Mouse (Mus musculus) layer of hippocampus, adult 18-20 months (tissue): ENCODE results near the gene Nvl. TPM values are rescaled to one million over a fixed set of nuclear protein-coding genes. Genes with fewer than 3 reads are reported as not detected.
A peak's percentile ranks its signal among the peaks of the same experiment; 100 is the strongest.

Experiments
- DNase-seq, 2 experiments: peaks; one replicate each; pipeline ENCODE4 v3.0.0; 2022; ENCODE audit warnings: low spot score in 2 of 2
- total RNA-seq, 2 experiments: library from RNA; stranded (reverse); gene quantifications; 2 replicates each; pipeline ENCODE4 v1.2.3; 2021

The Nvl gene
- total RNA-seq, 2 experiments from 2014 or later: 29.2 to 30.2 TPM

- peak in 1 of 2 experiments; percentile 19 for DNase-seq
These were observed 74.3 kb downstream of the Nvl start for GRCm38 (mm10) chr1:181069671-181070070.

- DNase-seq: no peak
These were observed 75.7 kb downstream of the Nvl start for GRCm38 (mm10) chr1:181068344-181068743.

GRCm38 (mm10) chr1:181064648-181065047 is 79.4 kb downstream of the Nvl start:
- DNase-seq: no peak

- no peak for DNase-seq
These were observed 80.0 kb downstream of the Nvl start for GRCm38 (mm10) chr1:181063991-181064390.

GRCm38 (mm10) chr1:181061784-181062485 is 82.1 kb downstream of the Nvl start:
- DNase-seq: no peak

GRCm38 (mm10) chr1:181052898-181053297 is 91.1 kb downstream of the Nvl start:
- no peak for DNase-seq

- DNase-seq: no peak
These were observed 93.1 kb downstream of the Nvl start, which contains the start of gene 9130409I23Rik for GRCm38 (mm10) chr1:181050937-181051336. 9130409I23Rik (plus strand) TSS chr1:181051237.

GRCm38 (mm10) chr1:181049328-181049842 is 94.6 kb downstream of the Nvl start:
- no peak for DNase-seq

GRCm38 (mm10) chr1:181047520-181047919 is 96.5 kb downstream of the Nvl start:
- DNase-seq: no peak

GRCm38 (mm10) chr1:181039652-181040051 is 104.4 kb downstream of the Nvl start:
- DNase-seq: peak in 1 of 2 experiments; percentile 23

GRCm38 (mm10) chr1:181037623-181038022 is 106.4 kb downstream of the Nvl start:
- DNase-seq: no peak

Other genes starting within 250 kb of the Nvl start
- 10 to 100 TPM; 44.0 to 44.1 TPM for gene Pycr2, start 239.9 kb downstream of the Nvl start, total RNA-seq
- 10 to 100 TPM in 1 of 2 experiments, 1 to 10 TPM in 1; 8.5 to 15.2 TPM for gene Lefty1, start 209.2 kb downstream of the Nvl start, total RNA-seq
- gene Tmem63a, start 201.9 kb downstream of the Nvl start, total RNA-seq: 10 to 100 TPM; 27.0 to 28.3 TPM
- gene Ephx1, start 123.3 kb downstream of the Nvl start, total RNA-seq: 10 to 100 TPM; 32.2 to 33.3 TPM
- gene 9130409I23Rik, start 93.0 kb downstream of the Nvl start, total RNA-seq: not detected
- gene Cnih4, start 489 bp upstream of the Nvl start, total RNA-seq: 10 to 100 TPM; 30.1 to 30.9 TPM
- gene Wdr26, start 67.8 kb upstream of the Nvl start, total RNA-seq: 100 to 1,000 TPM in 1 of 2 experiments, 10 to 100 TPM in 1; 96.1 to 106 TPM
- gene Cnih3, start 208.4 kb upstream of the Nvl start, total RNA-seq: 10 to 100 TPM; 59.8 to 61.7 TPM